Mouse (Mus musculus): Measurements from ENCODE around the gene Gm49661. TPM values are rescaled to one million over a fixed set of nuclear protein-coding genes. Genes with fewer than 3 reads are reported as not detected.

The Gm49661 gene
- not detected in 2 replicates for polyA plus RNA-seq (2016; fragmentation: Nextera tagmentation; extraction: Ambion mirVana)

GRCm38 (mm10) chr8:84969241-84970134 lies at the start of gene Gm49661, which contains the start of the genes Prdx2 and Rnaseh2a:
Gene Gm49661 (minus strand): TSS chr8:84969433.
Gene Prdx2 (plus strand): TSS chr8:84969587.
Gene Rnaseh2a (minus strand): TSS chr8:84969767.
- H3K4me2 ChIP-seq (replicated peaks), result peak within 1 kb of the TSS; percentile 97
- H3K27ac ChIP-seq (replicated peaks), result peak within 1 kb of the TSS; percentile 76
- WGBS, result under 1% methylated on average over 56 of the region's 56 CpGs
- peaks cover 45% of the 10 kb centered on the region for H3K4me1 ChIP-seq
- no peaks in the 10 kb centered on the region for H3K27me3 ChIP-seq
- peaks cover 39% of the 10 kb centered on the region for H3K36me3 ChIP-seq
- H3K9ac ChIP-seq (replicated peaks), result peak within 1 kb of the TSS; percentile 93
- H3K9me3 ChIP-seq, result no peaks in the 10 kb centered on the region
- peak; percentile 65 for ATAC-seq (ENCODE audit: low FRiP score, low read depth)
- H3K4me3 ChIP-seq, result peak within 1 kb of the TSS; percentile 80

DNA sequence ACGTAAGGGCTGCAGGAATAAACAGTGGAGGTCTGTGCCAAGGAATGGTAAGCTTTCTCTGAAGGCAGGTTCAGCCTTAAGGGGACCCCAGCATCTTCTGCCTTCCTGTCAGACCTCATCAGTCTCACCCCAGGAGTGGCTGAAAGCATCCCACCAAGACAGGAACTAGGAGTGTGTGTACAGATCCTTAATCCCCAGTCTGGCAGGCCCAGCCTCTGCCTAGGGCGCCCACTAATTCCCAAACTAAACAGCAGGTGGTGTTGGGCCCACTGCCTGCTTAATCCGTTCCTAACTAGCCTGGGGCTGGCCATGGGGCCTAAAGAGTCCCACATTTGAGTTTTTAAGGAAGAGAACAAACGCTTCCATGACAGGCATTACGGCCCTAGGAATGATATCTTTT lies 48.0 kb upstream of the Gm49661 start:
- H3K4me3 ChIP-seq, result no peak overlapping the region
- 29% methylated on average over 5 of the region's 5 CpGs for WGBS
- no peak overlapping the region for H3K9ac ChIP-seq (replicated peaks)
- no peak overlapping the region for H3K4me2 ChIP-seq (replicated peaks)
- peaks cover 51% of the 10 kb centered on the region for H3K36me3 ChIP-seq
- ATAC-seq (ENCODE audit: low FRiP score, low read depth), result no peak; the same call in 1 of the 2 replicates
- H3K4me1 ChIP-seq, result peaks cover 12% of the 10 kb centered on the region
- no peaks in the 10 kb centered on the region for H3K9me3 ChIP-seq
- no peak overlapping the region for H3K27ac ChIP-seq (replicated peaks)
- peaks cover 35% of the 10 kb centered on the region for H3K27me3 ChIP-seq

DNA sequence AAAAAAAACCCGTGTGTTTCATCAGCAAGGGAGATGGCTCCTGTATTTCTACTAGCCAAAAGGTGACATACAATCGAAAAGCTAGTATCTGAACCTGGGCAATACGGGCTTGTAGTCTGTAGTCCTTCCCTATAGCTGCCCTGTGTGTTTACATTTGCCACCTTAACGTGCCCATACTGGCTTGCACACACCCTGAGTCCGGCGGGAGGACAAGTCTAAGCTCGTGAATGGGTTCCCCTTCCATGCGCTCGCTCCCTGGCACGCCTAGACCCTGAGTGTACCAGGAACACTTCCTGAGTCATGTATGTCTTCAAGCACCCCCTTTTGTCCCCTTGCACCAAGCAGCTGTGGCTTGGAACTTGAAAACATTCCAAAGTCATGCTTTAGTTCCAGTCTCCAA lies 47.5 kb upstream of the Gm49661 start:
- 72% methylated on average over 10 of the region's 10 CpGs for WGBS
- ATAC-seq (ENCODE audit: low FRiP score, low read depth), result no peak

DNA sequence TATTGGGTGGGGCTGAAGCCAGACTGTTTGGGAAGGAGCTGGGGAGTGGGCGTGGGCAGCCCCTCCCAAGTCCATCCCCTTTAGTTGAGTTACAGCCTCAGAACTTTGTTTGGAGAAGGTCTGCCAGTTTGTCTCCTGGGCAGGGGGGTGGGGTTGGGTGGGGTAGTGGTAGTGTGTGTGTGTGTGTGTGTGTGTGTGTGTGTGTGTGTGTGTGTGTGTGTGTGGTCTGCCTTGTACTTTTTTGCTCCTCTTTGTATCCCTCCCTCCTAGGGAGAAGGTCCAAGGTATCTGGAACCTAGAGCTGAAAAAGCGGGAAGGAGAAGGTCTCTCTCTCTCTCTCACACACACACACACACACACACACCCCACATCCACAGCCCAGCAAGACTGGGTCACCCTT lies 45.2 kb upstream of the Gm49661 start, which contains the start of gene Best2:
Best2 (minus strand) TSS at position 101 of the 400 bp plus-strand sequence.
- H3K4me3 ChIP-seq, result peak within 1 kb of the TSS; percentile 36
- no peaks in the 10 kb centered on the region for H3K9me3 ChIP-seq
- H3K27ac ChIP-seq (replicated peaks), result no peak within 1 kb of the TSS
- H3K27me3 ChIP-seq, result peaks cover 55% of the 10 kb centered on the region
- no peak for ATAC-seq (ENCODE audit: low FRiP score, low read depth)
- H3K9ac ChIP-seq (replicated peaks), result peak within 1 kb of the TSS; percentile 44
- peaks cover 24% of the 10 kb centered on the region for H3K36me3 ChIP-seq
- peaks cover 9% of the 10 kb centered on the region for H3K4me1 ChIP-seq
- peak within 1 kb of the TSS; percentile 64 for H3K4me2 ChIP-seq (replicated peaks)
- 53% methylated on average over 1 of the region's 2 CpGs for WGBS

More for the DNA sequence above, 47.5 kb upstream of the Gm49661 start:
- Histone ChIP-seq H3K9me3 (no peaks in the 10 kb centered on the region), H3K36me3 (peaks cover 46% of the 10 kb centered on the region), H3K4me2 (replicated peaks) (no peak overlapping the region), H3K4me3 (no peak overlapping the region), H3K4me1 (peaks cover 12% of the 10 kb centered on the region), H3K27me3 (peaks cover 40% of the 10 kb centered on the region), H3K9ac (replicated peaks) (no peak overlapping the region), H3K27ac (replicated peaks) (no peak overlapping the region)

DNA sequence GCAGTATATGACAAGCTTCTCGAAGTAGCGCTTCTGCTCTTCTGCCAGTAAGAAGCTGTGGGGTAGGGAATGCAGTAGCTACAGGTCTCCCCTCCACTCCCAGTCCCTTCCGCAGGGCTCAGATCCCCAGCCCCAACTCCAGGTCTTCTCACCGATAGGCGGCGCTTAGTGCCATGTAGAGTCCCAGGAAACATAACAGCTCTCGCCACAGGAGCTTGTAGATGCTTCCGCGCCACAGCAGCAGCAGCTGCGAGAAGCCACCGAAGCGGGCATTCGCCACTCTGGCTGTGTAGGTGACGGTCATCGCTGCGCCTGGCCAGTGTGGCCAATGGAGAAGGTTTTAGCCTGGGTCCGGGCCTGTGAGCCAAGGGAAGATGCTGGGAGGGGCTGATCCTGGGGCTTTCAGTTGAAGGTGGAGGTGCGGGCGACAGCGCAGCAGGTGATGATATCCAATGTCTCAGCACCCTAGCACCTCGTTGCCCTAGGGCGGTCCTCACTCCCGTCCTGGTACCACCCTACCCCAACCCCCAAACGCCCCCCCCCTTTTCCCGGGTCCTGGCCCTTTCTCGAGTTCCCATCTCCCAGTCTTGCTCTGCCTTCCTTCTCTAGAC lies 44.1 kb upstream of the Gm49661 start:
- WGBS, result 3% methylated on average over 26 of the region's 26 CpGs

DNA sequence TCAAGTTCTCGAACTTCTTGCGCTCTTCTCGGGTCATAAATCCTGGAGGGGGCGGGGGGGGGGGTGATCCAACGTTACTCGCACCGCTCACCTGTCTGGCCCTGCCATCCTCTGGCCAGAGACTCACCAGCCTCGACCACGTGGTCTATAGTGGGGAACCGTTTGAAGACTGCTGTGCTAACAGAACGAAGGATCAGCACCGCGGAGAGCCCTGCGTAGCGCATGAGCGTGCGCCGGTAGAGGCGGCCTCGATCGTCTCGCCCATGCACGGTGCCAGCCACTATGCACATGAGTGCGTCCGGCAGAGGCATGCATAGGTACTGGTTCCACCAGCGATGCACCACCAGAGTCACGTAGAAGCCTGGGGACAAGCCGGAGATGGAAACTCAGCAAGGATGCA lies 42.0 kb upstream of the Gm49661 start:
- H3K4me3 ChIP-seq, result no peak overlapping the region
- no peak overlapping the region for H3K9ac ChIP-seq (replicated peaks)
- no peaks in the 10 kb centered on the region for H3K36me3 ChIP-seq
- peaks cover 5% of the 10 kb centered on the region for H3K4me1 ChIP-seq
- peaks cover 75% of the 10 kb centered on the region for H3K27me3 ChIP-seq
- H3K9me3 ChIP-seq, result no peaks in the 10 kb centered on the region
- H3K4me2 ChIP-seq (replicated peaks), result no peak overlapping the region
- no peak for ATAC-seq (ENCODE audit: low FRiP score, low read depth)
- 20% methylated on average over 28 of the region's 28 CpGs for WGBS
- H3K27ac ChIP-seq (replicated peaks), result no peak overlapping the region

More for the DNA sequence above, 44.1 kb upstream of the Gm49661 start:
- H3K27me3 ChIP-seq, result peaks cover 64% of the 10 kb centered on the region
- H3K4me2 ChIP-seq (replicated peaks), result peak overlapping the region; percentile 64
- peak; percentile 52 for ATAC-seq (ENCODE audit: low FRiP score, low read depth)
- peak overlapping the region; percentile 36 for H3K4me3 ChIP-seq
- no peaks in the 10 kb centered on the region for H3K9me3 ChIP-seq
- H3K9ac ChIP-seq (replicated peaks), result peak overlapping the region; percentile 44
- H3K4me1 ChIP-seq, result peaks cover 9% of the 10 kb centered on the region
- peaks cover 13% of the 10 kb centered on the region for H3K36me3 ChIP-seq
- H3K27ac ChIP-seq (replicated peaks), result no peak overlapping the region

DNA sequence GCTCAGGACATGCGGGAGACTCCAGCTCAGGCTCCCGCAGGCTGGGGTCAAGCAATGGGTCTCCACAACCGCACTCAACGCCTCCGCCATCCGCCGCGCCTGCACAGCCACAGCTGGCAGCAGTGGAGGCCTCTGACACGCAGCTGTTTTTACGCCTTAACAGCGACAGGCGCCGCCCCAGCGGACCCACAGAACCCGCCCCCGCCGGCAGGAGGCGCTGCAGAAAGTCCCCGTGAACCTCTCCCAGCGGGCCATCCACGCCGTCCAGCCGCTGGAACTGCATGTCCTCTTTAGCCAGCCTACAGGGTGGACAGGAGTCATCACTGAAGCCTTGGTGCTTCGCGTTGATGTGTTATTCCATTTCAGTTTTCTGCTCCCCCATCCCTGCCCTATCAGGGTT lies 38.5 kb upstream of the Gm49661 start:
- Histone ChIP-seq H3K36me3 (0 out of 2 replicates have a peak, but pooled peaks cover 2% of the 10 kb centered on the region), H3K9ac (replicated peaks) (no peak overlapping the region), H3K4me1 (no peaks in the 10 kb centered on the region), H3K4me3 (no peak overlapping the region), H3K27ac (replicated peaks) (no peak overlapping the region), H3K27me3 (peaks cover 47% of the 10 kb centered on the region), H3K9me3 (no peaks in the 10 kb centered on the region), H3K4me2 (replicated peaks) (no peak overlapping the region)
- WGBS, result 17% methylated on average over 25 of the region's 25 CpGs
- ATAC-seq (ENCODE audit: low FRiP score, low read depth), result no peak

GRCm38 (mm10) chr8:84997649-84998295 lies 28.5 kb upstream of the Gm49661 start:
- peak; percentile 82 for ATAC-seq (ENCODE audit: low FRiP score, low read depth)
- WGBS, result 3% methylated on average over 19 of the region's 19 CpGs
- Histone ChIP-seq H3K4me3 (peak overlapping the region; percentile 12), H3K4me1 (peaks cover 19% of the 10 kb centered on the region), H3K36me3 (0 out of 2 replicates have a peak, but pooled peaks cover 4% of the 10 kb centered on the region), H3K4me2 (replicated peaks) (peak overlapping the region; percentile 43), H3K27me3 (peaks cover 30% of the 10 kb centered on the region), H3K9ac (replicated peaks) (0 out of 2 replicates have a peak overlapping the region, but pooled peaks have one; percentile 15), H3K27ac (replicated peaks) (0 out of 2 replicates have a peak overlapping the region, but pooled peaks have one; percentile 35), H3K9me3 (no peaks in the 10 kb centered on the region)

DNA sequence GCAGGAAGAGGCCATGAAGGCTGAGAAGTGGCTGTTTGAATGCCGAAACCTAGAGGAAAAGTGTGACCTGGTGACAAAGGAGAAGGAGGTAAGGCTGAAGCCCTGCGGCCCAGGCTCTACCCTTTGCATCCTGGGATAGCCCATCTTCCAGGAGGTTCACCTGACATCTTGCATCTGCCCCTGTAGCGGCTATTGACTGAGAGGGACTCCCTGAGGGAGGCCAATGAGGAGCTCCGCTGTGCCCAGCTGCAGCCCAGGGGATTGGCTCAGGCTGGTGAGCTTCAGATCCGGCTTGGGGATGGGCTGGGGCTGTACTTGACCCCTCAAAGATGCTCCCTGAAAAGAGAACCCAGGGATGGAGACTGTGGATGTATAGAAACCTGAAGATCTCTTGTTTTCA lies 27.7 kb upstream of the Gm49661 start:
- 78% methylated on average over 5 of the region's 5 CpGs for WGBS
- no peak for ATAC-seq (ENCODE audit: low FRiP score, low read depth)

GRCm38 (mm10) chr8:84995680-84996079 lies 26.4 kb upstream of the Gm49661 start:
- Histone ChIP-seq H3K27me3 (peaks cover 30% of the 10 kb centered on the region), H3K4me2 (replicated peaks) (0 out of 2 replicates have a peak overlapping the region, but pooled peaks have one; percentile 13), H3K9ac (replicated peaks) (no peak overlapping the region), H3K4me3 (no peak overlapping the region), H3K9me3 (no peaks in the 10 kb centered on the region), H3K4me1 (peaks cover 25% of the 10 kb centered on the region), H3K36me3 (no peaks in the 10 kb centered on the region), H3K27ac (replicated peaks) (no peak overlapping the region; the same call in 1 of the 2 replicates)
- ATAC-seq (ENCODE audit: low FRiP score, low read depth), result no peak
- WGBS, result 22% methylated on average over 25 of the region's 25 CpGs

More for the DNA sequence above, 27.7 kb upstream of the Gm49661 start:
- Histone ChIP-seq H3K36me3 (no peaks in the 10 kb centered on the region), H3K4me2 (replicated peaks) (no peak overlapping the region), H3K27ac (replicated peaks) (no peak overlapping the region), H3K4me1 (peaks cover 19% of the 10 kb centered on the region), H3K4me3 (no peak overlapping the region), H3K27me3 (peaks cover 30% of the 10 kb centered on the region), H3K9me3 (no peaks in the 10 kb centered on the region), H3K9ac (replicated peaks) (no peak overlapping the region)

DNA sequence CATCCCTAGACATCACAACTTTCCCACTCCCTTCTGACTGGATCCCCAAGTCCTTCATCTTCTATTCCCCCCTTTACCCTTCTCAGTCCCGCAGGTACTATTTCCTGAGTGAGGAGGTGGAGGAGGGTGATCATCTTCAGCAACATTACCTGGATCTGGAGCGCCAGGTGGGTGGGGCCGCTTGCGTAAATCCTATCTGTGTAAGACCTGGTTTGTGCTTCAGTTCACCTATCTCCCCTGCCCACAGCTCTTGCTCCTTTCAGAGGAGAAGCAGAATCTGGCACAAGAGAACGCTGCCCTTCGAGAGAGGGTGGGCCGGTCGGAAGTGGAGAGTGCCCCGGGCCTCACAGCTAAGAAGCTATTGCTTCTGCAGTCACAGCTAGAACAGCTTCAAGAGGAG lies 25.1 kb upstream of the Gm49661 start:
- Histone ChIP-seq H3K4me1 (peaks cover 32% of the 10 kb centered on the region), H3K4me3 (no peak overlapping the region), H3K9ac (replicated peaks) (no peak overlapping the region), H3K27ac (replicated peaks) (no peak overlapping the region), H3K27me3 (peaks cover 31% of the 10 kb centered on the region), H3K4me2 (replicated peaks) (no peak overlapping the region), H3K36me3 (no peaks in the 10 kb centered on the region), H3K9me3 (no peaks in the 10 kb centered on the region)
- 95% methylated on average over 9 of the region's 9 CpGs for WGBS
- ATAC-seq (ENCODE audit: low FRiP score, low read depth), result no peak

All from midbrain, embryonic 12.5 days (tissue).